In genomic region chr7:27480927-27481626, GRCm38 (mm10) we compare ENCODE assay signal across 8 mouse cellular contexts. TPM values are rescaled to one million over a fixed set of nuclear protein-coding genes. Genes with fewer than 3 reads are reported as not detected.
A peak's percentile ranks its signal among the peaks of the same experiment; 100 is the strongest.
DNase-seq lines count a peak whose midpoint lies in the region; ATAC-seq lines count a peak whose summit lies in the region.

No protein-coding gene starts in this region.

- H3K4me2 ChIP-seq in heart, embryonic 15.5 days, result peak overlapping the region; percentile 64
- peak overlapping the region; percentile 59 for H3K4me2 ChIP-seq in hindbrain, embryonic 13.5 days
- peak overlapping the region; percentile 58 for H3K4me2 ChIP-seq in midbrain, embryonic 12.5 days (replicated peaks)

- H3K27ac ChIP-seq in heart, embryonic 15.5 days, result peak overlapping the region; percentile 86
- peak overlapping the region; percentile 60; the same call in 1 of the 2 replicates for H3K27ac ChIP-seq in hindbrain, embryonic 13.5 days
- H3K27ac ChIP-seq in midbrain, embryonic 12.5 days (replicated peaks), result peak overlapping the region; percentile 27; the same call in 1 of the 2 replicates

- DNase-seq in heart, adult 9 months (ENCODE audit: low spot score in 2 of 2), result no peak
- peak; percentile 21 for DNase-seq in adipocyte (ENCODE audit: low spot score)
- no peak for DNase-seq in adrenal gland, postnatal 25 days
- DNase-seq in urinary bladder, postnatal 25 days (ENCODE audit: low spot score), result no peak

- no peaks in the 10 kb centered on the region for H3K27me3 ChIP-seq in heart, embryonic 15.5 days
- H3K27me3 ChIP-seq in hindbrain, embryonic 13.5 days, result 0 out of 2 replicates have a peak, but pooled peaks cover 4% of the 10 kb centered on the region
- peaks cover 4% of the 10 kb centered on the region; the same call in 1 of the 2 replicates for H3K27me3 ChIP-seq in midbrain, embryonic 12.5 days

- peak overlapping the region; percentile 40 for H3K4me3 ChIP-seq in heart, embryonic 15.5 days
- H3K4me3 ChIP-seq in hindbrain, embryonic 13.5 days, result peak overlapping the region; percentile 29
- peak overlapping the region; percentile 33 for H3K4me3 ChIP-seq in midbrain, embryonic 12.5 days

- peak overlapping the region; percentile 56 for H3K9ac ChIP-seq in heart, embryonic 15.5 days
- H3K9ac ChIP-seq in hindbrain, embryonic 13.5 days, result peak overlapping the region; percentile 63
- peak overlapping the region; percentile 46 for H3K9ac ChIP-seq in midbrain, embryonic 12.5 days (replicated peaks)

- peaks cover 30% of the 10 kb centered on the region for H3K4me1 ChIP-seq in heart, embryonic 15.5 days (replicated peaks)
- peaks cover 10% of the 10 kb centered on the region for H3K4me1 ChIP-seq in hindbrain, embryonic 13.5 days (replicated peaks)
- H3K4me1 ChIP-seq in midbrain, embryonic 12.5 days, result peaks cover 9% of the 10 kb centered on the region

- H3K36me3 ChIP-seq in heart, embryonic 15.5 days, result peaks cover 10% of the 10 kb centered on the region; the same call in 1 of the 2 replicates
- H3K36me3 ChIP-seq in hindbrain, embryonic 13.5 days, result peaks cover 10% of the 10 kb centered on the region; the same call in 1 of the 2 replicates
- H3K36me3 ChIP-seq in midbrain, embryonic 12.5 days, result peaks cover 21% of the 10 kb centered on the region

- no peaks in the 10 kb centered on the region for H3K9me3 ChIP-seq in heart, embryonic 15.5 days (replicated peaks)
- H3K9me3 ChIP-seq in hindbrain, embryonic 13.5 days, result no peaks in the 10 kb centered on the region
- H3K9me3 ChIP-seq in midbrain, embryonic 12.5 days, result no peaks in the 10 kb centered on the region

- no peak for ATAC-seq in heart, embryonic 15.5 days (replicated peaks; ENCODE audit: insufficient number of reproducible peaks, insufficient read depth, low FRiP score, low read depth)
- no peak for ATAC-seq in hindbrain, embryonic 13.5 days (ENCODE audit: low FRiP score)
- no peak; the same call in 1 of the 2 replicates for ATAC-seq in midbrain, embryonic 12.5 days (ENCODE audit: low FRiP score, low read depth)
- no peak for ATAC-seq in cerebellum, adult (ENCODE audit: insufficient number of reproducible peaks, low FRiP score, low TSS enrichment)

- 10% methylated on average over 11 of the region's 11 CpGs for WGBS in heart, embryonic 15.5 days
- 20% methylated on average over 11 of the region's 11 CpGs for WGBS in hindbrain, embryonic 13.5 days
- WGBS in midbrain, embryonic 12.5 days, result 13% methylated on average over 11 of the region's 11 CpGs

RNA-seq across cellular contexts. Expression of gene Sertad1, which starts 5.6 kb away (rescaled TPM):
- 34.9 and 37.2 TPM in 2 replicates for polyA plus RNA-seq in heart, embryonic 15.5 days (2015; fragmentation: Nextera tagmentation; extraction: Ambion mirVana)
- 10.7 and 11.8 TPM in 2 replicates for polyA plus RNA-seq in hindbrain, embryonic 13.5 days (2015; fragmentation: Nextera tagmentation; extraction: Ambion mirVana)
- 11.6 and 14.4 TPM in 2 replicates for polyA plus RNA-seq in midbrain, embryonic 12.5 days (2016; fragmentation: Nextera tagmentation; extraction: Ambion mirVana)
- 24.1 and 26.7 TPM in 2 replicates for total RNA-seq in adrenal gland, postnatal 25 days (2021)

RNA-seq across cellular contexts. Expression of gene Sertad3, which starts 7.5 kb away (rescaled TPM):
- polyA plus RNA-seq in heart, embryonic 15.5 days (2015; fragmentation: Nextera tagmentation; extraction: Ambion mirVana), result 19.0 and 21.9 TPM in 2 replicates
- polyA plus RNA-seq in hindbrain, embryonic 13.5 days (2015; fragmentation: Nextera tagmentation; extraction: Ambion mirVana), result 13.0 and 13.4 TPM in 2 replicates
- 16.5 and 18.7 TPM in 2 replicates for polyA plus RNA-seq in midbrain, embryonic 12.5 days (2016; fragmentation: Nextera tagmentation; extraction: Ambion mirVana)
- 18.5 and 19.6 TPM in 2 replicates for total RNA-seq in adrenal gland, postnatal 25 days (2021)

RNA-seq across cellular contexts. Expression of gene Prx, which starts 18.0 kb away (rescaled TPM):
- 1.7 and 3.0 TPM in 2 replicates for polyA plus RNA-seq in heart, embryonic 15.5 days (2015; fragmentation: Nextera tagmentation; extraction: Ambion mirVana)
- 1.4 and 1.5 TPM in 2 replicates for polyA plus RNA-seq in hindbrain, embryonic 13.5 days (2015; fragmentation: Nextera tagmentation; extraction: Ambion mirVana)
- polyA plus RNA-seq in midbrain, embryonic 12.5 days (2016; fragmentation: Nextera tagmentation; extraction: Ambion mirVana), result 2.5 and 3.1 TPM in 2 replicates
- total RNA-seq in adrenal gland, postnatal 25 days (2021), result 2.6 and 2.7 TPM in 2 replicates

RNA-seq across cellular contexts. Expression of gene Blvrb, which starts 33.3 kb away (rescaled TPM):
- 51.4 and 67.5 TPM in 2 replicates for polyA plus RNA-seq in heart, embryonic 15.5 days (2015; fragmentation: Nextera tagmentation; extraction: Ambion mirVana)
- 18.7 and 19.3 TPM in 2 replicates for polyA plus RNA-seq in hindbrain, embryonic 13.5 days (2015; fragmentation: Nextera tagmentation; extraction: Ambion mirVana)
- 23.1 and 31.0 TPM in 2 replicates for polyA plus RNA-seq in midbrain, embryonic 12.5 days (2016; fragmentation: Nextera tagmentation; extraction: Ambion mirVana)
- total RNA-seq in adrenal gland, postnatal 25 days (2021), result 51.7 and 52.7 TPM in 2 replicates

RNA-seq across cellular contexts. Expression of gene Sptbn4, which starts 33.6 kb away (rescaled TPM):
- 0.11 and 0.39 TPM in 2 replicates for polyA plus RNA-seq in heart, embryonic 15.5 days (2015; fragmentation: Nextera tagmentation; extraction: Ambion mirVana)
- 2.2 and 2.6 TPM in 2 replicates for polyA plus RNA-seq in hindbrain, embryonic 13.5 days (2015; fragmentation: Nextera tagmentation; extraction: Ambion mirVana)
- polyA plus RNA-seq in midbrain, embryonic 12.5 days (2016; fragmentation: Nextera tagmentation; extraction: Ambion mirVana), result 0.67 and 0.78 TPM in 2 replicates
- 0.62 and 2.1 TPM in 2 replicates for total RNA-seq in adrenal gland, postnatal 25 days (2021)

Comparison
In these comparisons a context has a peak if more than half of its experiments do, and no peak if none do; other contexts are left out.
1. H3K27ac ChIP-seq: peak in every context shown above with its lines; median percentile 86 in heart, embryonic 15.5 days; 60 in hindbrain, embryonic 13.5 days; 27 in midbrain, embryonic 12.5 days.